Mouse (Mus musculus) cerebellum, adult 8-10 months (tissue): ENCODE results near the gene Grid2.
A peak's percentile ranks its signal among the peaks of the same experiment; 100 is the strongest.

Source experiments
- DNase-seq: peaks from one replicate; pipeline ENCODE4 v3.0.0; 2022

The Grid2 gene

GRCm38 (mm10) chr6:64077911-64078310, 822.2 kb downstream of the Grid2 start:
- no peak for DNase-seq

- DNase-seq, result peak; percentile 15
Observed at GRCm38 (mm10) chr6:64098662-64099061, 843.0 kb downstream of the Grid2 start.

GRCm38 (mm10) chr6:64114594-64114993, 858.9 kb downstream of the Grid2 start:
- DNase-seq, result no peak

GRCm38 (mm10) chr6:64136275-64136674, 880.6 kb downstream of the Grid2 start:
- DNase-seq, result no peak

GRCm38 (mm10) chr6:64148613-64149012, 892.9 kb downstream of the Grid2 start:
- no peak for DNase-seq

- no peak for DNase-seq
Observed at GRCm38 (mm10) chr6:64174995-64175612, 919.4 kb downstream of the Grid2 start.

GRCm38 (mm10) chr6:64193646-64194045, 938.0 kb downstream of the Grid2 start:
- no peak for DNase-seq

- no peak for DNase-seq
Observed at GRCm38 (mm10) chr6:64202396-64203122, 946.9 kb downstream of the Grid2 start.

- DNase-seq, result no peak
Observed at GRCm38 (mm10) chr6:64236351-64236750, 980.7 kb downstream of the Grid2 start.

- DNase-seq, result no peak
Observed at GRCm38 (mm10) chr6:64240526-64240925, 984.9 kb downstream of the Grid2 start.

GRCm38 (mm10) chr6:64245951-64246350, 990.3 kb downstream of the Grid2 start:
- peak; percentile 4 for DNase-seq

GRCm38 (mm10) chr6:64251041-64251440, 995.4 kb downstream of the Grid2 start:
- DNase-seq, result peak; percentile 8

GRCm38 (mm10) chr6:64263517-64263916, 1007.8 kb downstream of the Grid2 start:
- DNase-seq, result no peak

GRCm38 (mm10) chr6:64264224-64264623, 1008.5 kb downstream of the Grid2 start:
- no peak for DNase-seq

GRCm38 (mm10) chr6:64274319-64275114, 1018.8 kb downstream of the Grid2 start:
- no peak for DNase-seq

- DNase-seq, result no peak
Observed at GRCm38 (mm10) chr6:64279927-64280326, 1024.3 kb downstream of the Grid2 start.

- no peak for DNase-seq
Observed at GRCm38 (mm10) chr6:64293761-64294160, 1038.1 kb downstream of the Grid2 start.

- DNase-seq, result peak; percentile 38
Observed at GRCm38 (mm10) chr6:64297633-64298032, 1042.0 kb downstream of the Grid2 start.

GRCm38 (mm10) chr6:64304709-64305476, 1049.2 kb downstream of the Grid2 start:
- DNase-seq, result no peak

GRCm38 (mm10) chr6:64308631-64309030, 1053.0 kb downstream of the Grid2 start:
- no peak for DNase-seq

GRCm38 (mm10) chr6:64313132-64313531, 1057.5 kb downstream of the Grid2 start:
- no peak for DNase-seq

- DNase-seq, result no peak
Observed at GRCm38 (mm10) chr6:64326936-64327335, 1071.3 kb downstream of the Grid2 start.

GRCm38 (mm10) chr6:64327876-64328275, 1072.2 kb downstream of the Grid2 start:
- DNase-seq, result no peak
